Mouse (Mus musculus): Measurements from ENCODE around the gene Rbfox3.
A peak's percentile ranks its signal among the peaks of the same experiment; 100 is the strongest.

- TF ChIP-seq CTCF (IDR thresholded peaks at IDR 0.05) (peak; percentile 71), EP300 (IDR thresholded peaks at IDR 0.05) (no peak)
Measured at GRCm38 (mm10) chr11:118460280-118460679, 451.1 kb downstream of the Rbfox3 start.

All from lung, postnatal 0 days (tissue).